Mouse (Mus musculus) embryonic facial prominence, embryonic 14.5 days (tissue): Measurements from ENCODE around the gene Yipf7. TPM values are rescaled to one million over a fixed set of nuclear protein-coding genes. Genes with fewer than 3 reads are reported as not detected.

Source experiments
- ATAC-seq: fragments of 200-750 bp; cut with Nextera tagmentation; 2 replicates; pipeline ENCODE4 v1.8.0; 2017; ENCODE audit warnings: low read depth, moderate number of reproducible peaks, moderate TSS enrichment
- DNase-seq: peaks from one replicate; pipeline ENCODE4 v3.0.0-alpha.2; 2015; ENCODE audit warnings: low spot score
- H3K27ac ChIP-seq: fragments of 300-500 bp; sonication (generic); replicated peaks from 2 replicates; pipeline ENCODE4 v1.5.1; 2014; ENCODE audit warnings: low read depth, mild to moderate bottlenecking, low read length, moderate library complexity
- H3K27me3 ChIP-seq: fragments of 300-500 bp; sonication (generic); replicated peaks from 2 replicates; pipeline ENCODE4 v1.6.1; 2014; ENCODE audit warnings: low read length; ENCODE audit not compliant: control insufficient read depth, insufficient read depth
- H3K36me3 ChIP-seq: fragments of 300-500 bp; sonication (generic); 2 replicates; pipeline ENCODE4 v1.6.1; 2014; ENCODE audit warnings: low read length, mixed read lengths; ENCODE audit not compliant: control insufficient read depth, insufficient read depth
- H3K4me1 ChIP-seq: fragments of 300-500 bp; sonication (generic); 2 replicates; pipeline ENCODE4 v1.6.1; 2014; ENCODE audit warnings: antibody characterized with exemption, low read length; ENCODE audit not compliant: control insufficient read depth, insufficient read depth
- H3K4me2 ChIP-seq: fragments of 300-500 bp; sonication (generic); 2 replicates; pipeline ENCODE4 v1.6.1; 2014; ENCODE audit warnings: low read depth, mild to moderate bottlenecking, low read length, moderate library complexity, mixed read lengths
- H3K4me3 ChIP-seq: fragments of 300-500 bp; sonication (generic); 2 replicates; pipeline ENCODE4 v1.5.1; 2014; ENCODE audit warnings: low read depth, mild to moderate bottlenecking, low read length
- H3K9ac ChIP-seq: fragments of 300-500 bp; sonication (generic); 2 replicates; pipeline ENCODE4 v1.6.1; 2014; ENCODE audit warnings: low read depth, mild to moderate bottlenecking, low read length, moderate library complexity, mixed read lengths
- H3K9me3 ChIP-seq: fragments of 300-500 bp; sonication (generic); 2 replicates; pipeline ENCODE4 v1.6.1; 2016; ENCODE audit warnings: low read length; ENCODE audit not compliant: control insufficient read depth
- WGBS: fragments of 180-500 bp; shearing (Covaris S2); extraction: QIAGEN DNeasy Blood & Tissue Kit; methylation state at CpG from one replicate; pipeline ENCODE4 v1.1.7; 2014; 5-methylcytosine and 5-hydroxymethylcytosine counted together
- polyA plus RNA-seq: library from polyadenylated mRNA; unstranded; fragments of >200 nt; fragmentation: Nextera tagmentation; extraction: Ambion mirVana; gene quantifications from 2 replicates; pipeline ENCODE4 v1.2.1, GENCODE M21; 2014

The Yipf7 gene
- 2.9 and 3.5 TPM in 2 replicates for polyA plus RNA-seq

DNA sequence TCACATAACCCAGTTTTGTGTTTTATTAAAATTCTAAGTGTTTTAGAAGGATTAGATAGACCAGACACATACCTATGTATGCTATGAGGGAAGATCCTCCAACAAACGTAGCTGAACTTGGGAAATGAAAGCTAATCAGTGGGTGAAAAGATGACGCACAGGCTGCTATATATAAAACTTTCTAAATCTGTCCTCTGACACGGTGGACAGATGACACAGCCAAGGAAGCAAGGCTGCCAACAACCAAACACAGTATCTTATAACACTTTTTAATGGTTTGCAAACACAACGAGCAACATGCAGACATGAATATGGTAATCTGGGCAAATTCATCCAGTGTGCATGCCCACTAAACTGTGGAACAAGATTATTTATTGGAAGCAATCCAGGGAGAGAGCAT is at the start of gene Yipf7:
TSS of gene Yipf7 (minus strand) at position 160 of the 400 bp plus-strand sequence.
- no peak for DNase-seq
- Histone ChIP-seq H3K36me3 (no peaks in the 10 kb centered on the region), H3K4me2 (no peak within 1 kb of the TSS), H3K27me3 (no peaks in the 10 kb centered on the region), H3K9me3 (no peaks in the 10 kb centered on the region), H3K9ac (no peak within 1 kb of the TSS), H3K27ac (no peak within 1 kb of the TSS), H3K4me1 (no peaks in the 10 kb centered on the region), H3K4me3 (no peak within 1 kb of the TSS)
- WGBS, result 71% methylated on average over 4 of the region's 4 CpGs
- ATAC-seq, result no peak

DNA sequence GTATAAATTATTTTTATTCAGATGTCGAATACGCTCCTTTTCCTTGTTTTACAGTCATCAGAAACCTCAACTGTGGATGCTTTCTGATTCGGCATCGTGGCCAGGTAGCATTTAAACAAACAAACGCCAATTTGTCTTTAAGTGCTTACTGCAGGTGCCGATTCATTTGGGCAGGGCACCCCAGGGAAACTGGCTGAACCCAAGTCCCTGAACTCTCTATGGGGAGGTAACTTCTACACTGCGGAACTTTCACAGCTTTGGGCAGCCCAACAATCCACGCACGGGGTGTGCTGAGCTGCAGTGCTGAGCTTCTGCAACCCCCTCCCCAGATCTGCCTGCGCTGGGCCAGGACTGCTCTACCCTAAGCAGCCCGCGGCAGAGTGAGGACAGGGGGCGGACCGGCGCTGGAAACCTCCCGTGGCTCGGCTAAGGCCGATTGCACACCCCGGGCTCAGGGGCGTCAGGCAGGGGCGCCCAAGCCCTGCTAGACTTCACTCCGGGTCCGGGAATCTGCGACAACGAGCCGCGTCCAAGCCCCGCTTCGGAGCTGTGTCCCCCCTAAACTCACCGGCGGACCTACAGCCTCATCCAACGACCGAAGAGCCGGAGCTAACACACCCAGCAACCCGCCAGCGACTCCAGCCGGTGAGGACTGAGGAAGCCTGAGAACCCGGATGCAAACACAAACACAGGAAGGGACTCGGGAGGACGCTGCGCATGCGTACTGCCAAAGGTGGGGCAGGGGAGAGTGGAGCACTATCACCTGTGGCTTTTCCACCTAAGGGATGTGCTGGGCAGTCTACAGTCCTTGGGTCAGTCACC is 49.4 kb upstream of the Yipf7 start, which contains the start of gene Gnpda2:
TSS of gene Gnpda2 (minus strand) at position 701 of the 822 bp plus-strand sequence.
- peak; percentile 98 for ATAC-seq
- no peaks in the 10 kb centered on the region for H3K4me1 ChIP-seq
- no peaks in the 10 kb centered on the region for H3K9me3 ChIP-seq
- peak within 1 kb of the TSS; percentile 66 for H3K4me2 ChIP-seq
- peak; percentile 96 for DNase-seq
- WGBS, result 3% methylated on average over 40 of the region's 42 CpGs
- peaks cover 14% of the 10 kb centered on the region; the same call in 1 of the 2 replicates for H3K36me3 ChIP-seq
- H3K27me3 ChIP-seq, result no peaks in the 10 kb centered on the region
- peak within 1 kb of the TSS; percentile 54 for H3K4me3 ChIP-seq
- H3K27ac ChIP-seq, result peak within 1 kb of the TSS; percentile 50
- H3K9ac ChIP-seq, result peak within 1 kb of the TSS; percentile 73

DNA sequence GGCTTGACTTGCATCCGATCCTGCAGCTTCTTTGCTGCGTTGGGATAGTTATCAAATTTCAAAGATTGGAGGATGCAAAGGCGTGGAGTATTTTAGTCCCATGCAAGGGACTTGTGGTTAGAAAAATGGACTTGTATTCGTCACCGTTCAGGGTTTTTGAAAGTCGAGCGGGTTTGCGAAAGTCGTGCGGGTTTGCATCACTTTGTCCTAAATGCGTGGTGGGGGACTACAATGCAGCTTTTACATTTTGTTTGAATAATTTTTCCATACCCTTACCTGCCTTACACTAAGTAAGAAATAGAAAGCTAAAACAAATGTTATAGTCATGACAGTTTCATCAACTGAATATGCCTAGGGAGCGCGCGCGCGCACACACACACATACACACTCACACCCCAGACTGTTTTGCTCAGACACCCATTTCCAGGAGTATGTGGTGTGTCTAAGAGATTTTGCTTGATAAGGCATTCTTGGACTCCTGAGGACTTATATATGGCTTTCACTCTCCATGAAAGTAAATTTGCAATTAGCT is 15.0 kb upstream of the Yipf7 start:
- peak overlapping the region; percentile 93 for H3K27ac ChIP-seq
- H3K4me3 ChIP-seq, result peak overlapping the region; percentile 94
- no peaks in the 10 kb centered on the region for H3K27me3 ChIP-seq
- WGBS, result 8% methylated on average over 16 of the region's 16 CpGs
- no peak for ATAC-seq
- peak overlapping the region; percentile 98 for H3K9ac ChIP-seq
- H3K9me3 ChIP-seq, result no peaks in the 10 kb centered on the region
- peak; percentile 18 for DNase-seq
- H3K4me1 ChIP-seq, result peaks cover 5% of the 10 kb centered on the region; the same call in 1 of the 2 replicates
- peaks cover 24% of the 10 kb centered on the region; the same call in 1 of the 2 replicates for H3K36me3 ChIP-seq
- H3K4me2 ChIP-seq, result peak overlapping the region; percentile 57

DNA sequence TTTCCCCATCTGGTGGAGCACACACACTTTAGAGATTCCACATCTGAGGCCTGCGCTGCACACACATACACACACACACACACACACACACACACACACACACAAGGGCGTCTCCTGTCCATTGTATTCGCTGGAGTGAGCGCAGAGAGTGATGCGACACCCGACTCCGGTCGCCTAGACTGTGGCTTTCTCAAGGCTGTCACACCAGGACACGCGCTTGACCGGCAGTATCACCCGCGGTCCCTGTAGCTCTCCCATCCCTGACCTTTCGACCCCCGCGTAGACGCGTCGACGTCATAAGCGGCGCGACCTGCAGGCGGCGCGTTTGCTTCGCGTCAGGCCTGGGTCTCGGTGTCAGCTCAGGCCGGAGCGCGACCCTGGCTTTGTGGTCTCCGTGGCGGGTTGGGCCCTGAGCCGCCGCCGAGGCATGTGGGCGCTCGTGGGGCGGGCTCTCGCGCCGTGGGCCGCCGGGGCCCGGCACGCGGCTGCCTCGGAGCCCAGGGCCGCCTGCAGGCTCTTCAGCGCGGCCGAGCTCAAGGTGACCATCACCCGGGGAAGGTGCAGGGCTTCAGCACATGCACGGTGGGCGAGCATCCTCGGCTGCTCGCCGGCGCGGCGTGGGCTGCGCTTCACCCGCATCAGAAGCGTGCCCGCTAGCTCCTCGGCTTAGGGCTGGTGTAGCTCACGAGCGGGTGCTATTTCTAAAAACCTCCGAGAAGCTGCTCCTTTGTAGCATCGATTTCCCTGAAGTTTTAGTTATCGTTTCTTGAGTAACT is 14.4 kb upstream of the Yipf7 start, which contains the start of gene Guf1:
TSS of gene Guf1 (plus strand) at position 296 of the 776 bp plus-strand sequence.
- Histone ChIP-seq H3K27me3 (no peaks in the 10 kb centered on the region), H3K9me3 (no peaks in the 10 kb centered on the region), H3K4me3 (peak within 1 kb of the TSS; percentile 94), H3K36me3 (peaks cover 20% of the 10 kb centered on the region; the same call in 1 of the 2 replicates), H3K4me2 (peak within 1 kb of the TSS; percentile 57), H3K9ac (peak within 1 kb of the TSS; percentile 98), H3K27ac (peak within 1 kb of the TSS; percentile 93), H3K4me1 (peaks cover 5% of the 10 kb centered on the region; the same call in 1 of the 2 replicates)
- ATAC-seq (peak; percentile 93), DNase-seq (peak; percentile 92)
- whole genome bisulfite sequencing, result 1% methylated on average over 50 of the region's 72 CpGs

- Histone ChIP-seq H3K36me3 (no peaks in the 10 kb centered on the region), H3K9me3 (no peaks in the 10 kb centered on the region), H3K4me1 (no peaks in the 10 kb centered on the region), H3K4me2 (no peak overlapping the region), H3K27ac (no peak overlapping the region), H3K27me3 (no peaks in the 10 kb centered on the region), H3K4me3 (no peak overlapping the region), H3K9ac (no peak overlapping the region)
- WGBS, result 81% methylated on average over 1 of the region's 1 CpGs
- DNase-seq, result no peak
- ATAC-seq, result no peak
Observed at GRCm38 (mm10) chr5:69541680-69542079, 768 bp downstream of the Yipf7 start.

DNA sequence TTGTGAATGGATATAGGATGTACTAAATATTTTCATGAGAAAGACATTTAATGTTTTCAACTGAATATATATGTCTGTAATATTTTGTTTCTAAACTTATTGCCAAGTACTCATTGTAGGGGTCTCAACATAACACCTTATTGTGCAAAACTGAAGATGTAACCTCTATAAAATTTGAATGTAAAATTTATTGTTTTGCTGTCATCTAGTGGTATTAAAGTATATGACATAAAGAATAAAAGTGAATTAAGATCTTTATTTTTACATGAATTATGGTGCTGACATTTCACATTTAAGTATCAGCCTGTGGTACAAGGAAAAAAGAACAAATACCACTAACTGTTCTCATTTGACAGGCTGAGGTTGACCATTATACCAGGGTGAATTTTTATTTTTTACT is 18.5 kb downstream of the Yipf7 start:
- H3K4me1 ChIP-seq, result no peaks in the 10 kb centered on the region
- ATAC-seq, result no peak
- no peak for DNase-seq

GRCm38 (mm10) chr5:69522064-69522463 is 20.4 kb downstream of the Yipf7 start:
- no peak overlapping the region for H3K4me2 ChIP-seq
- no peak for ATAC-seq
- no peaks in the 10 kb centered on the region for H3K4me1 ChIP-seq
- H3K27me3 ChIP-seq, result no peaks in the 10 kb centered on the region
- H3K9me3 ChIP-seq, result no peaks in the 10 kb centered on the region
- 69% methylated on average over 5 of the region's 5 CpGs for WGBS
- no peak for DNase-seq
- H3K36me3 ChIP-seq, result no peaks in the 10 kb centered on the region
- H3K4me3 ChIP-seq, result no peak overlapping the region
- no peak overlapping the region for H3K9ac ChIP-seq
- no peak overlapping the region for H3K27ac ChIP-seq

More for the DNA sequence above, 18.5 kb downstream of the Yipf7 start:
- Histone ChIP-seq H3K4me3 (no peak overlapping the region), H3K36me3 (no peaks in the 10 kb centered on the region), H3K4me2 (no peak overlapping the region), H3K9ac (no peak overlapping the region), H3K27me3 (no peaks in the 10 kb centered on the region), H3K9me3 (no peaks in the 10 kb centered on the region), H3K27ac (no peak overlapping the region)

GRCm38 (mm10) chr5:69520661-69521278 is 21.7 kb downstream of the Yipf7 start:
- Histone ChIP-seq H3K9me3 (no peaks in the 10 kb centered on the region), H3K9ac (no peak overlapping the region), H3K27ac (no peak overlapping the region), H3K4me2 (no peak overlapping the region), H3K27me3 (no peaks in the 10 kb centered on the region), H3K4me3 (no peak overlapping the region), H3K36me3 (no peaks in the 10 kb centered on the region), H3K4me1 (no peaks in the 10 kb centered on the region)
- DNase-seq, result peak; percentile 67
- WGBS, result 38% methylated on average over 7 of the region's 7 CpGs
- no peak; the same call in 1 of the 2 replicates for ATAC-seq
